Mouse (Mus musculus) embryonic facial prominence, embryonic 14.5 days (tissue): ENCODE data around the gene Blnk. TPM values are rescaled to one million over a fixed set of nuclear protein-coding genes. Genes with fewer than 3 reads are reported as not detected.

ENCODE experiments used
- ATAC-seq: fragments of 200-750 bp; cut with Nextera tagmentation; 2 replicates; pipeline ENCODE4 v1.8.0; 2017; ENCODE audit warnings: low read depth, moderate number of reproducible peaks, moderate TSS enrichment
- DNase-seq: peaks from one replicate; pipeline ENCODE4 v3.0.0-alpha.2; 2015; ENCODE audit warnings: low spot score
- H3K27ac ChIP-seq: fragments of 300-500 bp; sonication (generic); replicated peaks from 2 replicates; pipeline ENCODE4 v1.5.1; 2014; ENCODE audit warnings: low read depth, mild to moderate bottlenecking, low read length, moderate library complexity
- H3K27me3 ChIP-seq: fragments of 300-500 bp; sonication (generic); replicated peaks from 2 replicates; pipeline ENCODE4 v1.6.1; 2014; ENCODE audit warnings: low read length; ENCODE audit not compliant: control insufficient read depth, insufficient read depth
- H3K36me3 ChIP-seq: fragments of 300-500 bp; sonication (generic); 2 replicates; pipeline ENCODE4 v1.6.1; 2014; ENCODE audit warnings: low read length, mixed read lengths; ENCODE audit not compliant: control insufficient read depth, insufficient read depth
- H3K4me1 ChIP-seq: fragments of 300-500 bp; sonication (generic); 2 replicates; pipeline ENCODE4 v1.6.1; 2014; ENCODE audit warnings: antibody characterized with exemption, low read length; ENCODE audit not compliant: control insufficient read depth, insufficient read depth
- H3K4me2 ChIP-seq: fragments of 300-500 bp; sonication (generic); 2 replicates; pipeline ENCODE4 v1.6.1; 2014; ENCODE audit warnings: low read depth, mild to moderate bottlenecking, low read length, moderate library complexity, mixed read lengths
- H3K4me3 ChIP-seq: fragments of 300-500 bp; sonication (generic); 2 replicates; pipeline ENCODE4 v1.5.1; 2014; ENCODE audit warnings: low read depth, mild to moderate bottlenecking, low read length
- H3K9ac ChIP-seq: fragments of 300-500 bp; sonication (generic); 2 replicates; pipeline ENCODE4 v1.6.1; 2014; ENCODE audit warnings: low read depth, mild to moderate bottlenecking, low read length, moderate library complexity, mixed read lengths
- H3K9me3 ChIP-seq: fragments of 300-500 bp; sonication (generic); 2 replicates; pipeline ENCODE4 v1.6.1; 2016; ENCODE audit warnings: low read length; ENCODE audit not compliant: control insufficient read depth
- WGBS: fragments of 180-500 bp; shearing (Covaris S2); extraction: QIAGEN DNeasy Blood & Tissue Kit; methylation state at CpG from one replicate; pipeline ENCODE4 v1.1.7; 2014; 5-methylcytosine and 5-hydroxymethylcytosine counted together
- polyA plus RNA-seq: library from polyadenylated mRNA; unstranded; fragments of >200 nt; fragmentation: Nextera tagmentation; extraction: Ambion mirVana; gene quantifications from 2 replicates; pipeline ENCODE4 v1.2.1, GENCODE M21; 2014

The Blnk gene
- polyA plus RNA-seq, 1 experiment from 2014 or later, result 2.7 TPM

GRCm38 (mm10) chr19:40964936-40965850, 29.1 kb downstream of the Blnk start:
- no peak for DNase-seq
- Histone ChIP-seq H3K4me2 (no peak overlapping the region), H3K4me3 (no peak overlapping the region), H3K9me3 (no peaks in the 10 kb centered on the region), H3K27me3 (no peaks in the 10 kb centered on the region), H3K9ac (no peak overlapping the region), H3K36me3 (no peaks in the 10 kb centered on the region), H3K27ac (no peak overlapping the region), H3K4me1 (no peaks in the 10 kb centered on the region)
- ATAC-seq, result no peak
- 66% methylated on average over 6 of the region's 6 CpGs for WGBS

- Histone ChIP-seq H3K4me1 (no peaks in the 10 kb centered on the region), H3K9ac (no peak overlapping the region), H3K4me3 (no peak overlapping the region), H3K27me3 (no peaks in the 10 kb centered on the region), H3K9me3 (no peaks in the 10 kb centered on the region), H3K36me3 (no peaks in the 10 kb centered on the region), H3K4me2 (no peak overlapping the region), H3K27ac (no peak overlapping the region; the same call in 1 of the 2 replicates)
- DNase-seq (peak; percentile 43), ATAC-seq (no peak)
- WGBS, result 66% methylated on average over 3 of the region's 3 CpGs
Observed at GRCm38 (mm10) chr19:40964367-40964891, 29.9 kb downstream of the Blnk start.

- Histone ChIP-seq H3K9ac (no peak overlapping the region), H3K4me2 (no peak overlapping the region), H3K4me3 (no peak overlapping the region), H3K27me3 (no peaks in the 10 kb centered on the region), H3K27ac (no peak overlapping the region), H3K9me3 (no peaks in the 10 kb centered on the region), H3K36me3 (no peaks in the 10 kb centered on the region), H3K4me1 (no peaks in the 10 kb centered on the region)
- WGBS, result 50% methylated on average over 12 of the region's 12 CpGs
- no peak for ATAC-seq
- no peak for DNase-seq
Observed at GRCm38 (mm10) chr19:40962988-40963387, 31.3 kb downstream of the Blnk start.

GRCm38 (mm10) chr19:40958981-40959380, 35.4 kb downstream of the Blnk start:
- H3K4me3 ChIP-seq, result no peak overlapping the region
- no peaks in the 10 kb centered on the region for H3K27me3 ChIP-seq
- no peaks in the 10 kb centered on the region for H3K4me1 ChIP-seq
- no peak overlapping the region for H3K27ac ChIP-seq
- H3K4me2 ChIP-seq, result no peak overlapping the region
- 25% methylated on average over 1 of the region's 1 CpGs for WGBS
- H3K9me3 ChIP-seq, result no peaks in the 10 kb centered on the region
- H3K36me3 ChIP-seq, result no peaks in the 10 kb centered on the region
- DNase-seq (no peak), ATAC-seq (no peak)
- H3K9ac ChIP-seq, result no peak overlapping the region

- no peaks in the 10 kb centered on the region for H3K9me3 ChIP-seq
- 77% methylated on average over 4 of the region's 4 CpGs for WGBS
- no peak overlapping the region for H3K27ac ChIP-seq
- no peak overlapping the region for H3K9ac ChIP-seq
- no peaks in the 10 kb centered on the region for H3K36me3 ChIP-seq
- no peak for ATAC-seq
- no peaks in the 10 kb centered on the region for H3K27me3 ChIP-seq
- no peaks in the 10 kb centered on the region for H3K4me1 ChIP-seq
- H3K4me3 ChIP-seq, result no peak overlapping the region
- no peak for DNase-seq
- H3K4me2 ChIP-seq, result no peak overlapping the region
Observed at GRCm38 (mm10) chr19:40946937-40947577, 47.3 kb downstream of the Blnk start.

- H3K36me3 ChIP-seq, result no peaks in the 10 kb centered on the region
- H3K4me1 ChIP-seq, result no peaks in the 10 kb centered on the region
- DNase-seq (no peak), ATAC-seq (no peak)
- no peak overlapping the region for H3K9ac ChIP-seq
- no peaks in the 10 kb centered on the region for H3K27me3 ChIP-seq
- H3K9me3 ChIP-seq, result peaks cover 4% of the 10 kb centered on the region; the same call in 1 of the 2 replicates
- no peak overlapping the region for H3K27ac ChIP-seq
- H3K4me3 ChIP-seq, result no peak overlapping the region
- no peak overlapping the region for H3K4me2 ChIP-seq
- WGBS, result 89% methylated on average over 7 of the region's 7 CpGs
Observed at GRCm38 (mm10) chr19:40943552-40943951, 50.8 kb downstream of the Blnk start.

- WGBS, result 33% methylated on average over 5 of the region's 5 CpGs
- Histone ChIP-seq H3K36me3 (no peaks in the 10 kb centered on the region), H3K4me2 (no peak overlapping the region), H3K27ac (no peak overlapping the region), H3K9ac (no peak overlapping the region), H3K4me3 (no peak overlapping the region), H3K4me1 (no peaks in the 10 kb centered on the region), H3K27me3 (no peaks in the 10 kb centered on the region), H3K9me3 (peaks cover 4% of the 10 kb centered on the region; the same call in 1 of the 2 replicates)
- no peak for DNase-seq
- no peak for ATAC-seq
Observed at GRCm38 (mm10) chr19:40936038-40936437, 58.3 kb downstream of the Blnk start.

GRCm38 (mm10) chr19:40935376-40935775, 59.0 kb downstream of the Blnk start:
- no peaks in the 10 kb centered on the region for H3K27me3 ChIP-seq
- DNase-seq (no peak), ATAC-seq (no peak)
- no peak overlapping the region for H3K27ac ChIP-seq
- no peaks in the 10 kb centered on the region for H3K36me3 ChIP-seq
- H3K4me1 ChIP-seq, result no peaks in the 10 kb centered on the region
- no peak overlapping the region for H3K4me2 ChIP-seq
- H3K9me3 ChIP-seq, result peaks cover 4% of the 10 kb centered on the region; the same call in 1 of the 2 replicates
- H3K9ac ChIP-seq, result no peak overlapping the region
- H3K4me3 ChIP-seq, result no peak overlapping the region
- WGBS, result 37% methylated on average over 8 of the region's 8 CpGs
